Mouse (Mus musculus) megakaryocyte-erythroid progenitor cell, adult 5 weeks (primary cell): Measurements from ENCODE around the gene Nlrp9a. TPM values are rescaled to one million over a fixed set of nuclear protein-coding genes. Genes with fewer than 3 reads are reported as not detected.

Source experiments
- polyA plus RNA-seq: library from polyadenylated mRNA; stranded (reverse); fragments of >175 nt; gene quantifications from 2 replicates; pipeline ENCODE4 v1.2.3, GENCODE M21; 2012

Gene Nlrp9a
- not detected in 2 replicates for polyA plus RNA-seq

GRCm38 (mm10) chr7:26534723-26535122 lies at the start of gene Nlrp9a:
Gene Nlrp9a, plus strand, starts transcription at chr7:26535023.

GRCm38 (mm10) chr7:26618364-26618763 lies 83.5 kb downstream of the Nlrp9a start, which contains the start of gene Vmn1r185:
Gene Vmn1r185, minus strand, starts transcription at chr7:26618464.

Other genes starting within 250 kb of the Nlrp9a start
- gene Cyp2a4, start 227.9 kb upstream of the Nlrp9a start, polyA plus RNA-seq = not detected in 2 replicates
- not detected in 2 replicates for gene Nlrp9c, start 131.3 kb upstream of the Nlrp9a start, polyA plus RNA-seq
- gene Nlrp4a, start 99.9 kb upstream of the Nlrp9a start, polyA plus RNA-seq = not detected in 2 replicates
- not detected in 2 replicates for gene Vmn1r185, start 83.4 kb downstream of the Nlrp9a start, polyA plus RNA-seq
- not detected in 2 replicates for gene Cyp2b23, start 151.4 kb downstream of the Nlrp9a start, polyA plus RNA-seq
- not detected in 2 replicates for gene Cyp2b19, start 222.1 kb downstream of the Nlrp9a start, polyA plus RNA-seq